Mouse (Mus musculus): ENCODE results near the gene Efemp2. TPM values are rescaled to one million over a fixed set of nuclear protein-coding genes. Genes with fewer than 3 reads are reported as not detected.
A peak's percentile ranks its signal among the peaks of the same experiment; 100 is the strongest.

The Efemp2 gene
- polyA plus RNA-seq, 1 experiment, result 368 TPM

DNA sequence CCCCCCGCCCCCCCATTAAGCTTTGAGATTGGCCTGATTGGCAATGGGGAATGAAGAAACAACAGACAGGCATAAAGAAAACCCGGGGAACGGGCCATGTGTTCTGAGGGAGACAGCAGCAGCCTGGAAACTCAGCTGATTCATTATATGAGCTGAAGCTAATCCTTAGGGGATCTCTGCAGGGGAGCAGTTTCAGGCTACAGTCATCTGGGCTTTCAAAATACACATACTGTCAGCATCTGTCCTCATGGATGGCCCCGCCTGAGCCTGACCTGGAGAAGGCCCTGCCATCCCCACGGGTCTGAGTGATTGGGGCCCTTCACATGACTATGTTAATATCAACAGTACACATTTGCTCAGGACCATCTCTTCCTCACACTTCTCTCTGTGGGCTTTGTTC is 1.9 kb upstream of the Efemp2 start:
- Histone ChIP-seq H3K4me3 (ENCODE audit: insufficient read depth, low read length) (no peak overlapping the region), H3K27ac (ENCODE audit: insufficient read depth, low read length) (peak overlapping the region; percentile 72), H3K4me1 (ENCODE audit: control insufficient read depth, insufficient read depth, low read length) (no peaks in the 10 kb centered on the region)
- TF ChIP-seq CTCF (IDR thresholded peaks at IDR 0.05; ENCODE audit: borderline replicate concordance, insufficient read depth, low read length), result no peak
- TF ChIP-seq POLR2A (IDR thresholded peaks at IDR 0.05; ENCODE audit: low read depth, low read length), result no peak

DNA sequence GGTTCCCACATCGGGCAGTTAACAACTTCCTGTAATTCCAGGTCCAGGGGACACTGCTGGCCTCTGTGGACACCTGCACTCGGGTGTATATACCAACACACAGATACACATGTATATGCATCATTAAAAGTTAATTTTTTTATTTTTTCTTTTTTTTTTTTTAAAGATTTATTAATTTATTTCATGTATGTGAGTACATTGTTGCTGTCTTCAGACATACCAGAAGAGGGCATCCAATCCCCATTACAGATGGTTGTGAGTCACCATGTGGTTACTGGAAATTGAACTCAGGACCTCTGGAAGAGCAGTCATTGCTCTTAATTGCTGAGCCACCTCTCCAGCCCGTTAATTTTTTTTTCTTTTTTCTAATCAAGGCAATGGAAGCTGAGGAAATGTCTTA is 897 bp upstream of the Efemp2 start:
- no peak for TF ChIP-seq POLR2A (IDR thresholded peaks at IDR 0.05; ENCODE audit: low read depth, low read length)
- TF ChIP-seq CTCF (IDR thresholded peaks at IDR 0.05; ENCODE audit: borderline replicate concordance, insufficient read depth, low read length), result no peak
- H3K27ac ChIP-seq (ENCODE audit: insufficient read depth, low read length), result peak overlapping the region; percentile 99
- H3K4me1 ChIP-seq (ENCODE audit: control insufficient read depth, insufficient read depth, low read length), result 0 out of 2 replicates have a peak, but pooled peaks cover 3% of the 10 kb centered on the region
- no peak overlapping the region for H3K4me3 ChIP-seq (ENCODE audit: insufficient read depth, low read length)

GRCm38 (mm10) chr19:5474281-5475068 is 721 bp downstream of the Efemp2 start:
- TF ChIP-seq CTCF (IDR thresholded peaks at IDR 0.05; ENCODE audit: borderline replicate concordance, insufficient read depth, low read length) (no peak), POLR2A (IDR thresholded peaks at IDR 0.05; ENCODE audit: low read depth, low read length) (peak; percentile 62; the same call in 1 of the 2 replicates)
- Histone ChIP-seq H3K4me3 (ENCODE audit: insufficient read depth, low read length) (peak overlapping the region; percentile 83), H3K4me1 (ENCODE audit: control insufficient read depth, insufficient read depth, low read length) (0 out of 2 replicates have a peak, but pooled peaks cover 3% of the 10 kb centered on the region), H3K27ac (ENCODE audit: insufficient read depth, low read length) (peak overlapping the region; percentile 99)

- TF ChIP-seq CTCF (IDR thresholded peaks at IDR 0.05; ENCODE audit: borderline replicate concordance, insufficient read depth, low read length) (no peak), POLR2A (IDR thresholded peaks at IDR 0.05; ENCODE audit: low read depth, low read length) (no peak)
- H3K27ac ChIP-seq (ENCODE audit: insufficient read depth, low read length), result peak overlapping the region; percentile 93
- 0 out of 2 replicates have a peak, but pooled peaks cover 3% of the 10 kb centered on the region for H3K4me1 ChIP-seq (ENCODE audit: control insufficient read depth, insufficient read depth, low read length)
- H3K4me3 ChIP-seq (ENCODE audit: insufficient read depth, low read length), result peak overlapping the region; percentile 83
Observed at GRCm38 (mm10) chr19:5475069-5475714, 1.4 kb downstream of the Efemp2 start.

DNA sequence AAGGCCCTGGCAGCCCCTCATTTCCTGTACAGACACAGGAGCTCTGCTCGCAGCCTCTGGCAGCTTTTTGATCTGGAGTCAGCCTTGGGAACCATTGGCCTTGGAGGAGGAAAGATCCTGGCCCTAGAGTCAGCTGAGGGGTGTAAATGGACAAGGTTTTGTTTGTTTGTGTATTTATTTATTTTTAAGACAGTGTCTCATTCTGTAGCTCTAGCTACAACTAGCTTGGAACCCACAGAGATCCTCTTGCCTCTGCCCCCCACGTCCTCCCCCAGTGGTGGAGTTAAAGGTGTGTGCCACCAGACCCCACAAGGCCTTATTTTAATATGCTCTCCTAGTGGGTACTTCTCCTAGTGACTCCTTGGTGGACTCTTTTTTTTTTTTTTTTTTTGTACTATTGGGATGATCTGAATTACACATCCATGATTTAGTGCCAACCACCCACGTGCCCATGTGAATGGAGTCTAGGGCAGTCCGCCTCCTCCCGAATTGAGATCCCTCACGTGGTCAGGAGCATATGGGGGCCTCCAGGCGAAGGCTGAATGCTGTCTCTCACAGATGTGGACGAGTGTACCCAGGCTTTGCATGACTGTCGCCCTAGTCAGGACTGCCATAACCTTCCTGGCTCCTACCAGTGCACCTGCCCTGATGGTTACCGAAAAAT is 3.4 kb downstream of the Efemp2 start:
- TF ChIP-seq CTCF (IDR thresholded peaks at IDR 0.05; ENCODE audit: borderline replicate concordance, insufficient read depth, low read length) (no peak), POLR2A (IDR thresholded peaks at IDR 0.05; ENCODE audit: low read depth, low read length) (no peak)
- Histone ChIP-seq H3K4me3 (ENCODE audit: insufficient read depth, low read length) (no peak overlapping the region), H3K4me1 (ENCODE audit: control insufficient read depth, insufficient read depth, low read length) (0 out of 2 replicates have a peak, but pooled peaks cover 3% of the 10 kb centered on the region), H3K27ac (ENCODE audit: insufficient read depth, low read length) (no peak overlapping the region)

DNA sequence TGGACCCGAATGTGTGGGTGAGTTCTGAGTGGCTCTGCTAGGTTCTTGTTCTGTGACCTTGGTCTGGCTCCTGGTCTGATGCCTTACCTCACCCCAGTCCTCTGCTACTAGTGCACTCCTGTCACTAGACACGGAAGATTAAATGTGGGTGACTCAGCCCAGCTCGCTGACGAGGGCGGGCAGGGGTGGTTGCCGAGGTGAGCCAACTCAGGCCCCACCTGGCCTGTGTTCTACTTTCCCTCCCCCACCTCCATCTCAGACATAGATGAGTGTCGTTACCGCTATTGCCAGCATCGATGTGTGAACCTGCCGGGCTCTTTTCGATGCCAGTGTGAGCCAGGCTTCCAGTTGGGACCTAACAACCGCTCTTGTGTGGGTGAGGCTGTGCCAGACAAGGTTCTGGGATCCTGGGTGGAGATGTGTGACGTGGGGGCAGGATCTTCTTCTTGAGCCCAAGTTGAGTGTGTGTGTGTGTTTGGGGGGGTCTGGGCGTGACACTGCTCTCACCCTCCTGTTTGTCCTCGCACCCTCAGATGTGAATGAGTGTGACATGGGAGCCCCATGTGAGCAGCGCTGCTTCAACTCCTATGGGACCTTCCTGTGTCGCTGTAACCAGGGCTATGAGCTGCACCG is 4.0 kb downstream of the Efemp2 start:
- no peak overlapping the region for H3K27ac ChIP-seq (ENCODE audit: insufficient read depth, low read length)
- no peak overlapping the region for H3K4me3 ChIP-seq (ENCODE audit: insufficient read depth, low read length)
- 0 out of 2 replicates have a peak, but pooled peaks cover 3% of the 10 kb centered on the region for H3K4me1 ChIP-seq (ENCODE audit: control insufficient read depth, insufficient read depth, low read length)
- no peak for TF ChIP-seq CTCF (IDR thresholded peaks at IDR 0.05; ENCODE audit: borderline replicate concordance, insufficient read depth, low read length)
- no peak for TF ChIP-seq POLR2A (IDR thresholded peaks at IDR 0.05; ENCODE audit: low read depth, low read length)

- TF ChIP-seq POLR2A (IDR thresholded peaks at IDR 0.05; ENCODE audit: low read depth, low read length) (no peak), CTCF (IDR thresholded peaks at IDR 0.05; ENCODE audit: borderline replicate concordance, insufficient read depth, low read length) (no peak)
- H3K4me1 ChIP-seq (ENCODE audit: control insufficient read depth, insufficient read depth, low read length), result 0 out of 2 replicates have a peak, but pooled peaks cover 3% of the 10 kb centered on the region
- no peak overlapping the region for H3K4me3 ChIP-seq (ENCODE audit: insufficient read depth, low read length)
- H3K27ac ChIP-seq (ENCODE audit: insufficient read depth, low read length), result no peak overlapping the region
Observed at GRCm38 (mm10) chr19:5480016-5480415, 6.3 kb downstream of the Efemp2 start.

- no peak overlapping the region for H3K27ac ChIP-seq (ENCODE audit: insufficient read depth, low read length)
Observed at GRCm38 (mm10) chr19:5481398-5481797, 7.6 kb downstream of the Efemp2 start.

More at GRCm38 (mm10) chr19:5481398-5481797, 7.6 kb downstream of the Efemp2 start:
- Histone ChIP-seq H3K4me1 (ENCODE audit: control insufficient read depth, insufficient read depth, low read length) (0 out of 2 replicates have a peak, but pooled peaks cover 3% of the 10 kb centered on the region), H3K4me3 (ENCODE audit: insufficient read depth, low read length) (no peak overlapping the region)
- TF ChIP-seq CTCF (IDR thresholded peaks at IDR 0.05; ENCODE audit: borderline replicate concordance, insufficient read depth, low read length) (no peak), POLR2A (IDR thresholded peaks at IDR 0.05; ENCODE audit: low read depth, low read length) (no peak)

All from embryonic fibroblast, embryonic 13.5 days (primary cell).